Mouse (Mus musculus) R1 (cell line): Measurements from ENCODE around the gene Tfap4.
A peak's percentile ranks its signal among the peaks of the same experiment; 100 is the strongest.

Experiments
- DNase-seq: peaks from one replicate; pipeline ENCODE4 v3.0.0-alpha.2; 2018; ENCODE audit warnings: low read depth, low spot score

The Tfap4 gene

DNA sequence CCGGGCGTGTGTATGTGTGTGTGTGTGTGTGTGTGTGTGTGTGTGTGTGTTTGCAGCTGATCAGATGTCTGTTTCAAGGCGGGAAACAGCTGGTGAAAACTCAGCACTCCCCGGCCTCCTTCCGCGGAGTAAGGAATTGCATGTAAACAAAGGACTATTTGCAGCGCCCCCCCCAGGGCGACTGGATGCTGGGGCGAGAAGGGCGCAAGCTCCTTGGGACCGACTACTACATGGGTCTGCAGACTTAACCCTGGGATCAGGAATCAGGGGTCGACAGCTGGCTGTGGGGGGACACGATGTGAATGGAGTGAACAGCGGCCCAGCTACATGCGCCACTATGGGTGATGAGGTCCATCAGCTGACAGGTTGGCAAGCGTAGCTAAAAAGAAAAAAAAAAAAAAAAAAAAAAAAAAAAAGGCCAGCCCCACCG is at the start of gene Tfap4:
Gene Tfap4 (minus strand): TSS at position 140 of the 430 bp plus-strand sequence.
- peak; percentile 97 for DNase-seq

DNA sequence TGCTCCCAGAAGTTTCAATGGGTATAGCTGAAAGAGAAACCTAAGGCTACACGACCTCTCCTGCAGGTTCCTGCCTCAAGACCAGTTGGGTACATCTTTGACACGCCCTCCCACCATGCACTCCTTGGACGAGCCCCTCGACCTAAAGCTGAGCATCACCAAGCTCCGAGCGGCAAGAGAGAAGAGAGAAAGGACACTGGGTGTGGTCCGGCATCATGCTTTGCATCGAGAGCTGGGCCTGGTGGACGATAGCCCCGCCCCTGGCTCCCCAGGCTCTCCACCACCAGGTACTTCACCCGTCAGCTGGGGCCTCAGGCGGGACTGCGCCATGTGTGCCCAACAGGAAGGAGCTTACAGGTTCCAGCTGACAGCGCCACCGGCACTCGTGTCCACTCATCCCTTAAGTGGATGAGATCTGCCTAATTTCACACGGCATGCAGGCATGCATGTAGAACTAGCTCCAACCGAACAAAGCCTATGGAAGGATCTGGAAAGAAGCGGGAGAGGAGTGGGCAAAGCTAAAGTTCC is 48.9 kb upstream of the Tfap4 start:
- DNase-seq, result no peak

DNA sequence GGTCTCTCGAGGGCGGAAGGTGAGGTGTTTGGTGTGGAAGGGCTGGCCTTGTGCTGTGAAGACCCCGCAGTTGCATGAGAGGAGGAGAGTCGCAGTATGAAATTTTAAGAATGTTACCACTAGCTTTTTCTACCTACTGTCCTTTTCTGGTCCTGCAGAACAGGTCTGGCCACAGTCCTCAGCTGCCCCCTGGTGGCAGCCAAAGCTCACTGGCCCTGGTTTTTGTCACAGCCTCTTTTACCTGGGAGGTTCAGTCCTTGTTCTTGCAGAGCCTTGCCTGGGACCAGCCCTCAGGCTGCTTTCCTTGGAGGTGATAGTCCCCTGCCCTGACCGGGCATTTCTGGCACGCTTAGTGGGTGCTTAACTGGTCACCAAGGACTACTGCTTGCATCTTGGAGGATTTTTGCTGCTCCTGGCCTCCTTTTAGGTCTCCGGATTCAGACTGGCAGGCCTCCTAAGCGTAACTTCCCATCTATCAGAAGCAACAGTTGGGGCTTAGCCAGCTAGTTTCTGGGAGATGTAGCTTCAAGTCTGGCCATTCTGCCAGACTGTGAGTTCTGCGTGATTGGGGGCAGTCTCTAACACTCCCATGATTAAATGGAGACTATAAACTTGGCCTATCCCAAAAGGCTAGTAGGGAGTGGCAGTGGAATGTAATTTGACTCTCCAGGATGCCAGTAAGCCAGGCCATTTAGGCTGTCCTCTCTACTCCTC is 48.3 kb upstream of the Tfap4 start:
- peak; percentile 86 for DNase-seq

DNA sequence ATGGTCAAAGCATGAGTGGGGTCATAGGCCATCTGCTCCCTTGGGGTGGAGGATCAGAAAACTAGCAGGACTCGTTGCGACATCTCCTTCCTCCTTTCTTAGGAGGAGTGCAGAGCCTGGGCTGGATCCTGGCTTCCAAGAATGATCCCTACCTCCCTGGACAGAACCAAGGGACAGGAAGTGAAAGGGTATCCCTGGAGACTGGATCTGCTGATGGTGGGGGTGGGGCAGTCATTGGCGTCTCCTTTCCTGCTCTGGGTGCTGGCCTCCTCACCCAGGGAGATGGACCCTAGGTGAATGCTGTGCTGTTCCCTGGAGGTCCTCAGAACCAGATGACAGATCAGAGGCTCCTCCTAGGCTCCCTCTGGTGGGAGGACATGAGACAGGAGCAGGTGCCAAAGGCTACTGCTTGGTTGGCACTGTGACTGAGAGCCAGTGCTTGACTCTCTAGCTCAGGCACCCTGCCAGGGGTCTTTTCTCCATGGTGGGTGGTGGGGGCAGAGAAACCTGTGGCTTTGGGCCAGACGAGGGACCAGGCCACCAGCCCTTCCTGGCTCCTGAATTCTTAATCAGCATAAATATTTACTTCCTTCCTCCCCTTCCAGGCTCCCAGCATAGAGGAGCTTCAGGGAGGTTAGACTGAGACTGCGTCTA is 46.9 kb upstream of the Tfap4 start:
- peak; percentile 43 for DNase-seq

DNA sequence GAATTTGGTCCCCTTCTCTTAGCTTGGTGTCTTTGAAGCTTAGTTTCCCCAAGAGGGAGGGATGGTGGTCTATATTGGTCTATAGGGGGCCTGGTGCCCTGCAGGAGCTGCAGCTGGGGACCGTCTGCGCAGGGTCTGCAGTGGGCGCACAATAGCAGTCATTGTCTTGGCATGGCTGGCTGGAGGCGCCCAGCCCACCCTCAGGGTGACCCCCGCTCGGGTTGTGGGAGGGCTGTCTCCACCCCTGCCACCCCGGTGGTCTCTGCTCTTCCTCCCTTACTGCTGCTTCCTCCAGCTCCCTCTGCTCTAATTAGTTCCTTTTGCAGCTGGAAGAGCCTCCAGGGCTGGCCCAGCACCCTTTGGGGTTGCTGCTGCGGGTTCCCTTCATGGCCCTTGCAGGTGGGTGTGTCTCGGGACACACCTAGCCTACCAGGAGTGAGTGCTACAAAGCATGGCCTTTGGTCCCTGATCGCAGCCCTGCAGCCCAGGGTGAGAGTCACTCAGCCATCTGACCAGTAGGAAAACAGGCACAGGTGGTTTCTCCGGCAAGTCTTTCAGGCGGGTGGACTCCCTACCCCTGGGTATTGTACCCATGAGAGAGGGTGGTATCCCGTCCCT is 46.0 kb upstream of the Tfap4 start:
- peak; percentile 8 for DNase-seq

DNA sequence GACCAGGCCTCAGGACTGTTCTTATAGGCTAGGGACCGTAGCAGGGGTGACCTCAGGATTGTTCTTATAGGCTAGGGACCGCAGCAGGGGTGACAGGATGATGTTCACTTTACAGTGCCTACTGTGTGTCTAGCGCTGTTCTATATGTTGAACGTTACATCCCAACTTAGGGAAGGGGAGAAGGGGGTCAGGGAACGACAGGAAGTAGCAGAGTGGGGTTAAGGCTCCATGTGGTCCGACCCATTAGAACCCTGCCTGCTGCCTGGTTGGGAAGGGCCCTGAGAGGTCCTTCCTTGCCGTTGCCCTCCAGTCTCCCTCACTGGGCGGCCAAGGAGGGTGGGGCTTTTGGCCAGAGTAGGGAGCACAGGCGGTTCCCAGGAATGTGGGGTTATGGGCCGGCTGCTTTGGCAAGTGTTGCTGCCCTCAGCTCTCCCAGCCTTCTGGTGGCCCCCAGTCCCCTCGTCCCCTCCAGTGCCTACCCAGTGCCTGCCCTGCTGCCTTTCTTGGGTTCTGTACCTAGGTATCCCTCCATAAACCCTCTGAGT is 44.7 kb upstream of the Tfap4 start:
- DNase-seq, result no peak

DNA sequence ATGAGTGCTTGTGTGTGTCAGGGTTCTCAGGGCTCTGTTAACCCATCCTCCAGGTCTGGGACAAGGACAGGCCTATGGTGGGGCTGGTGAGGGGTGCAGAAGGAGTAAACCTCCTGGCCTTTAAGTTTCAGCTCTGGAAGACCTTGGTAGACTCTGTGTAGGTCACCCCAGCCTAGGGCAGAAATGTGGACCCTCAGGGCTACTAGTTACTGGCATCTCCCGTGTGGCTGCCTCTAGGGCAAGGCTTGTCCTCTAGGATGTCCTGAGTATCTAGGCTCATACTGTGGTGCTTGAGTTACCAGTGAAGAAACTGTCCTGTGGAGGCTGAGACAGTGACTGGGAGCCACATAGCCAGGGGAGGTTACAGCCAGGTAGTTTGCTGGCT is 43.8 kb upstream of the Tfap4 start:
- DNase-seq, result no peak

DNA sequence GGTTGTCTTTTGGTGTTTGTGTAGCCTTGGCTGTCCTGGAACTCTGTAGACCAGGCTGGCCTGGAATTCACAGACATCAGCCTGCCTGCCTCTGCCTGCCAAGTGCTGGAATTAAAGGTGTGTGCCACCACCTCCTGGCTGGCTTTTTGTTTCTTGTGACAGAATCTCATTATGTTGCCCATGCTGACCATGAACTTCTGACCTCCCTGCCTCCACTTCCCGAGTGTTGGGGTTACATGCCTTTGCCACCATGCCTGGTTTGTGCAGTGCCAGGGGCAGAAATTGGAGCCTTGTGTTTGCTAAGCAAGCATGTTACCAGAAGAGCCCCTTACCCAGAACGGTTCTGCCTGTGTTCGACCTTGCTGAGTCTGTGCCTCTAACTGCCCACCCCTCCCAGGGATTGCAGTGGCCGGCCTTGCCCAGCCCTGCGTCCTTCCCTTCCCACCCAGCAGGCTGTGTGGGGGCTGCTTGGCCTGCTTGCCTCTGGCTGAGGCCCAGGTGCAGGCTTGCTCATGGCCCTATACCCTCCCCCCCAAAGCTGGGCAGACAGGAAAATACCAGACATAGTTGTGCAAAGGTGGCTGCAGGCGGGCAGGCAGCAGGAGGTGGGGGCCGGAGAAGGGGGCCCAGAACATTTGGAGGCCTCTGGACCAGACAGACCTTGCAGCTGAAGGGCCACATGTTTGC is 43.3 kb upstream of the Tfap4 start:
- peak; percentile 53 for DNase-seq

DNA sequence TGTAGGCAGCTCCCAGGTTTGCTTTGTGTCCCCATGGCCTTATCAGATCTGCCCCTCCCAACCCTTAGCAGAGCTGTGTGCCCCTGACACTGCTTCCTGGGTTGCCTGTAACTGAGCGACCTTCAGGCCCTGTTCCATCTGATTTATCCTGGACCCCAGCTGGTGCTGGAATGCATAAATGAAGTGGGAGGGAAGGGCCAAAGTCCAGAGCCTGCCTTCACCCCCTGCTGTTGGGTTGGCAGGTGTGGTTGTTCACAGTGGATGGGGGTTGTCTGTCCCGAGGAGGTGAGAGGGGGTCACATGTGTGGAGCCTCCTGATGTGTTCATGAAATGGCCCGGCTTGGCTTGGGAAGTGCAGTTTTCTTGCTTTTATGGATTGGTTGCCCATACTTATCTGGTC is 42.5 kb upstream of the Tfap4 start:
- DNase-seq, result peak; percentile 97

DNA sequence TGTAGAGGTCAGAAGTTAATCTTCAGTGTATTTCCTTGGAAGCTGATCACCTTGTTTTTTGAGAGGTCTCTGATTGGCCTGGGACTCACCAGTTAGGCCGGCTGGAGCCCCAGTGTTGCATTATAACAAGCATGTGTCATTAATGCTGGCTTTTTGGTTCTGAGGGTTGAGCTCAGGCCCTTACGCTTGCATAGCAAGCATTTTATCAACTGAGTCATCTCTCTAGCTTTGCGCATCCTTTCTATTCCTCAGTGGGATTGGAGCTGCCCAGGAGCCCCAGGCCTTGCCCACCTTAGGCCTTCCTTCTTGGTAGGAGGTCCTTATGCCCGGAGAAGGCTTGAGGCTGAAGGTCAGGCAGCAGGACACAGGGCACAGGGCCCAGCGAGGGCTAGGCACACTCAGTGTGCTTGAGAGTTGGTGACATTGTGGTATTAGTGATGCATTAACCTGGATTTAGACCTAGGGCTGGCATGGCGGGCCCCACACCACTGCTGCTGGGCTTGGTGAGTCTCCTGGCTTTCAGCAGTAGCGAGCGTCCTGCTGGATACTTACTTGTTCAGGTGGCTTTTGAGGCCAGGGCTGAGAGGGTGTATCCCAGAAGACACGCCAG is 41.2 kb upstream of the Tfap4 start:
- no peak for DNase-seq

DNA sequence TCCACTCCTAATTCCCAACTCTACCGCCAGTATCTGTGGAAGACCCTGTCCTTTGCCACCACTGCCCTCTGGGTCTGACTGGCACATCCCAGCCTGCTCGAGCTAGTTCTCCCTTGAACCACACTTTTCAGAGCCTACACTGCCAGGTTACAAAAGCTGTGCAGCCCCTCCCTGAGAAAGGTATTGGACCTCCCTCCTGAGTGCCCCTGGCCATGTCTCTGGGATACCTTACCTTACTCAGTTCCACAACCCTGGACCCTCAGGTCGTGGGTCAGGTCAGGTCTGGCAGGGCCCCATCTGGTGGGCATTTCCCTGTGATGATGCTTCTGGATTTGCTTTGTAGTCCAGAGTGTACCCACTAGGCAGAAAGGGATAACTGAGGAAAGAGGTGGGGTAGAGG is 40.0 kb upstream of the Tfap4 start:
- no peak for DNase-seq

DNA sequence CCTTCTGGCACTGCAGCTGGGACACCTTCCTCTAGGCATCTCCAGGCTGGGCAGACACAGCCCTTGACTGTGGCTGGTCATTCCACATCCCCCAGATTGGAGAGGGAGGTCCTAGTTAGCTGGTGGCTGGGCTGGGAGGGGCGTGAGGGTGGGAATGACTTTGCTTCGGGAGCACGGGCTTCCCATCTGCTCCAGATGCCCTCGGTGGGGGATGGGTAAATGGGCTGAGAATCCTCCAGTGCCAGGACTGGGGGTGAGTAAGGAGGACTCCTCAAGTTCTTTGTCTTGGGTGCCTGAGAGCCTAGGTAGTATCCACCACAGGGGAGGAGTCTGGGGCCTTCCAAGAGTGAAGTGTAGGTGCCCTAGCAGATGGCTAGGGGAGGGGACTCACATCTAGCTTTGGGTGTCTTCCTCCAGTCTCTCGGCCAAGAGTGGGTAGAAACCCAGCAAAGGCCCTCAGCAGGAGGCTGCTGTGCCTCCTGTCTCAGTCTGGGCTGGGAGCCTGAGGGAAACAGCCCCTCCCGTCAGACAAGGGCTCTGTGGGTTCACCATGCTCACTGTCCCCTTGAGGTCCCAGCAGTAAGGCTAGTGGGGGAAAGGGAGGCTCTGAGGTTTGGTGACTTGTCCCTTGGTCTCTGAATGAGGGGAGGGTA is 39.4 kb upstream of the Tfap4 start:
- peak; percentile 19 for DNase-seq

DNA sequence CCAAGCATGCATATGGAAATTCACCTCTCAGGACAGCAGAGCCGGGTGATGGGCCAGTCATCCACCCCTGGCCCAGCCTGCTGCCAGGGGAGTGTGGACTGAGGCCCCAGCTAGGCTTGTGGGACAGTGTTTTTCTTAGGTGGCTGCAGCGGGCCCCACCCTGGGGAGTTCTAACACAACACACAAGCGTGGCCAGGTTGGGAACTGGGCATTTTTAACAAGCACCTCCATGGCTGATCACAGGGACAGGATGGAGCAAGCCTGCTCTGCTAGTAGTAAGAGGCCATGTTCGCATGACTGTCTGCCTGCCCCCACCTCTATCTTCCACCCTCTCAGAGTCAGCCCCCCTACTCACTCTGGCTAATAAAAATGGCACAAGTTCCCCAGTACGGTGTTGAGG is 38.4 kb upstream of the Tfap4 start:
- no peak for DNase-seq

DNA sequence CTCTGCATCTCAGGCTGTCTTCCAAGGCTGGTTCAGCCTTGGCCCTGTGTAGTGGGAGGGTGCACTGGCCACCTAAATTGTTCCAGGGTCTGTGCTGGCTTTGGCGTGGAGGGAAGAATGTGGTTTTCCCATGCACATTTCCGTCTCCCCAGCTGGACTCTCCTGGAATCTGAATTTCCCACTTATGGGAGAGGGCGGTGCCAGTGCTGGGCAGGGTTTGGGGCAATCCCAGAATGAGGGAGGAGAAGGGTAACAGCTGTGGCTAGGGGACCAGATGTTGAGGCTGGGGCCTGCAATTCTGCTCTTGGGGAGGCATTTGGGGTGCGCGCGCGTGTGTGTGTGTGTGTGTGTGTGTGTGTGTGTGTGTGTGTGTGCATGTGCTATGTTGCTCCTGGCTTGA is 37.6 kb upstream of the Tfap4 start:
- peak; percentile 58 for DNase-seq

DNA sequence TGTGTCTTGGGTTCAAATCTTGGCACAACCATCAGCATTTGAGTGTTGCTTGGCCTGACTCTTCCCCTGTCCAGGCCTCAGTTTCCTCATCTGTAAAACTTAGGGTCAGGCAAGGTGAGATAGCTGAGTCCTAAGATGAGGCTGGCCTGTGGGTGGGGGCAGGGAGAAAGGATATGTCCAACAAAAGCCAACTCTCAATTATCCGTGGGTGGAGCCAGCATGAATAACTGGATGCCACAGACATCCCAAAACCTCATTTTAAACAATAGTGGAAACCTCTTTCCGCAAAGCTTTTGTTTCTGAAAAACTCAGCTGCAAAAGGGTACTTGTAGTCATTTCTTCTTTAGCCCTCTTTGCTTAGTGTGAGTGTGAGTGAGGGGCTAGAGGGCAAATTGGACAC is 37.2 kb upstream of the Tfap4 start:
- peak; percentile 38 for DNase-seq

DNA sequence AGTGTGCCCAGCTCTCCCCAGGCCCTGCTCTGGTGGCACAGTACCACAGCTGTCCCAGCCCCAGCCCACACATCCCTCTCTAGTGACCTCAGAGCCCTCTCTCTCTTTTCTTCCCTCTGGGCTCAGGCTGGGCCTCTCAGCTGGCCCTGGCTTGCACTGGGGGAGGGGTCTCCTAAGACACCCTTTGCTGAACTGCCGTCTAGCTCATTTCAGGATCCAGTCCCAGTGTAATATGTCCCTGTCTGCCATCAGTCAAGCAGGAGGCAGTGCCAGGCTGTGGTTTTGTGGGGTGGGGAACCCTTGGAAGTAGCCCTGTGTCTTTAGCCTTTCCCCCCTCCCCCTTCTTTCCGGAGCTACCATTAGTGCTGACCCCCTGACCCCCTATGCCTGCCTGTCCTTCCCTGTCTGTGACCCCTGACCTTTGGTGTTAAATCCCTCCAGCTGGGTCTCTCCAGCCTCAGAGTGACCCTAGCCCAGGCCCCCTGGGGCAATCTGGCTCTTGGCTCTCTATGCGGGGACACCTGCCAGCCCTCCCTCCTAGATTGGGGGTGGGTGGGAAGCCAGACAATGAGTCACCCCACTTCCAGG is 36.6 kb upstream of the Tfap4 start:
- DNase-seq, result no peak

DNA sequence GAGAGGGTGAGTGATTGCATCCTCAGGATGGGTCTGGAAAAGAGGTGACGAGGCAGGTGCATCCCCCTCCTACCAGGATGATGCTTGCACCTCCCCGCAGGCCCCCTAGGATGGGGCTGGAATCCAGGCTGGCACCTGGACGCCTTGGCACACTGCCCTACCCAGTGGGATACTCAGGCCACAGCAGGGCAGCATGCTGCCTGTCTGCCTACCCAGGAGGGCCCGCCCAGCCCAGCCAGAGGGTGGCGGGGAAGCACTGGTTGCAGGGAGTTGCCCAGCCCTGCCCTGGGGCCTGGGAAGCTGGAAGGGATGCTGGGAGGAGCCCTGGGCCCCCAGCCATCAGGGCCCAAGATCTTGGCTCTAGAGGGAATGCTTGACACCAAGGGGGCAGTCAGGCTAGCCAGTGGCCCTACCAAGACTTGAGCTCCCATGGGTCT is 35.9 kb upstream of the Tfap4 start:
- DNase-seq, result no peak

DNA sequence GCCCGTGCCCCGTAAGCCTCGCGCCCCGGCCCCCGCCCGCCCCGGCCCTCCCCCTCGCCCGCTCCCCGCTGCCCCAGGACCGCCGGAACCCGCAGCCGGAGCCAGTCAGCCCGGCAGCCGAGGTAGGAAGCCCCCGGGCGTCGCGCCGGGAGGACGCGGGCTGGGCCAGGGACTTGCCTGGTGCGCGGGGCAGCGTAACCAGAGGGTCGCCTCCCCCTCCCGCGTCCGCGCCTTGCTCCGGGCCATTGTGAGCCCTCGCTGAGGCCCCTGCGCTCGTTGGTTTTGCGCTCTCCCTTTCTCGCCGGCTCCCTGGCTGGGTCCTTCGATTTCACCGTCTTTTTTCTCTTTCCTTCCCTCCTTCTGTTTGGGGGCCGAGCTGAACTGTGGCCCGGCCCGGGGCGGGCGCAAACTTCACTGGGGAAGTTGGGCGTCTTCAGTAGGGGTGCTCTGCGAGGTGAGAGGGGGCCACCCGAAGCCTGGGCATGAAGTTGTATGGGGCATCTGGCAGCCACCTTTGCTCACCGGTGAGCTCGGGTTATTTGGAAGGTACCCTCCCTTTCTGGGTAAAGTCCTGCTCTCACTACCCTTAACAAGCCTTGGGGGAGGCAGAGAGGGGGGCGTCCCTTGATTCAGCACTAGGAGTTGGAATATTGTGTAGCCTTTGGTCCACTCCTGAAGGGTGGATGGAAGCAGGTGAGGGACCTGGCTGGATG is 35.3 kb upstream of the Tfap4 start:
- DNase-seq, result no peak

DNA sequence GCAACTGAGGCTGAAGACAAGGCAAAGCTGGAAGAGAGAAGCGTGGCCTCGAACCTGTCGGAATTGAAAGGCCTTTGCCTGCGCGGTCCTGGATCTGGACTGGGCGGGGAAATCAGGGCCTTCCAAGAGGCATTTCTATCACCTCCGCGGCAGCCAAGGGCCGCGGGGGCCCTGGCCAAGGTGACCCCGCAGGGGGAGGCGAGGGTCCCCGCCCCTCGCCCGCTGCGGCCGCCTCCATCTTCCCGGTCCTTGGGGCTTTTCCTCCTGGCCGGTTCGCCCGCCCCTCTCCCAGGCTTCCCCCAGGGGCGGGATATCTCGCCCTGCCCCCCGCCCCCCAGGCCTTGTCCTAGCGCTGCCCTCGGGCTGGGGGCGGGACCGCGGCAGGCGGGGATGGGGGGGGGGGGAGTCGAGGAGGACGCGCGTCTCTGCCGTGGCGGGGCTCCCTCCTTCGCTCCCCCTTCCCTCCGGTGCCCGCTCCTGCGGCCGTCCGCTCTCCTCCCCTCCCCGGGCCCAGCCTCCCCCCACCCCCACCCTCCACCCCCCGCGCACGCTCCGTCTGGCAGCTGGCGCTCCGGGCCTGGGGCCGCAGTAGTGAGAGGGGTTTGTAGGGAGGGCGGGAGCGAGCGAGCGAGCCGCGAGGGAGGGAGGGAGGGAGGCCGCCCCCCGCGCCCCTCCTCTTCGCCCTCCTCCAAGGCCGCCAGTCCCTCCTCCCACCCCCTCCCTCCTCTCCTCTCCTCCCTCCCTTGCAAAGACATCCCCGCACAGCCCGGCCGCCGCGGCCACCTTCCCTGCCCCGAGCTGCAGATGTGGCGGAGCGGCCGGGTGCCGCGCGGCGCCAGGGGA is 34.5 kb upstream of the Tfap4 start, which contains the start of gene Glis2:
Gene Glis2 (plus strand): TSS at position 743 of the 843 bp plus-strand sequence.
- DNase-seq, result peak; percentile 91
